Mouse (Mus musculus): ENCODE measurements at regions not wholly inside any gene's neighbourhood (a gene's known extent, or its start where the extent isn't known, plus 50 kb on each side); places are given as distances from the start of the nearest gene placed in this dataset.
"Not testable (repeated sequence)": the region's sequence is repeated elsewhere in the genome, so short reads cannot be mapped to it uniquely, and the experiment has no call there.

- peak; percentile 14 for DNase-seq
These were observed 65.3 kb upstream of the Adam6b start for GRCm38 (mm10) chr12:113423736-113424597.

DNA sequence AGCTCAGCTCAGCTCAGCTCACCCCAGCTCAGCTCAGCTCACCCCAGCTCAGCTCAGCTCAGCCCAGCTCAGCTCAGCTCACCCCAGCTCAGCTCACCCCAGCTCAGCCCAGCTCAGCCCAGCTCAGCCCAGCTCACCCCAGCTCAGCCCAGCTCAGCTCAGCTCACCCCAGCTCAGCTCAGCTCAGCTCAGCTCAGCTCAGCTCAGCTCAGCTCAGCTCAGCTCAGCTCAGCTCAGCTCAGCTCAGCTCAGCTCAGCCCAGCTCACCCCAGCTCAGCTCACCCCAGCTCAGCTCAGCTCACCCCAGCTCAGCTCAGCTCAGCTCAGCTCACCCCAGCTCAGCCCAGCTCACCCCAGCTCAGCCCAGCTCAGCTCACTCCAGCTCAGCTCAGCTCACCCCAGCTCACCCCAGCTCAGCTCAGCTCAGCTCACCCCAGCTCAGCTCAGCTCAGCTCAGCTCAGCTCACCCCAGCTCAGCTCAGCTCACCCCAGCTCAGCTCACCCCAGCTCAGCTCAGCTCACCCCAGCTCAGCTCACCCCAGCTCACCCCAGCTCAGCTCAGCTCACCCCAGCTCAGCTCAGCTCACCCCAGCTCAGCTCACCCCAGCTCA, 64.6 kb upstream of the Adam6b start:
- not testable (repeated sequence) for DNase-seq

GRCm38 (mm10) chr12:113425209-113426070, 63.9 kb upstream of the Adam6b start:
- no peak for DNase-seq

DNA sequence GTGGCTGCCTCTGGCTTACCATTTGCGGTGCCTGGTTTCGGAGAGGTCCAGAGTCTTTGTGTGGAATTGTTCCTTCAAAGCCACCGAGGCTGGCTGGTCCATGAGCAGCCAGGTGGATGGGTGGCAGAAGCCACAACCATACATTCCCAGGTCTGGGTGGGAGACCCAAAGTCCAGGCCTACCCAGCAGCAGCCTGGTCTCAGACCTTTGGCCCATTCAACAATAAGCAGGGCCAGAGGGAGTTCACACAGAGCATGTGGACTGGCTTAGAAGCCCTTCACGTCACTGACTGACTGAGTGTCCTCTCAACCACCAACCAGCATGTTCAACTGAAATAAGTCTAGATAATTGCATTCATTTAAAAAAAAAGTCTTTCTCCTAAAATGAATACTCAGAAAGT, 62.7 kb upstream of the Adam6b start:
- no peak for DNase-seq

GRCm38 (mm10) chr12:113427339-113427738, 62.0 kb upstream of the Adam6b start:
- DNase-seq: no peak

GRCm38 (mm10) chr12:113428461-113428860, 60.9 kb upstream of the Adam6b start:
- no peak for DNase-seq

DNA sequence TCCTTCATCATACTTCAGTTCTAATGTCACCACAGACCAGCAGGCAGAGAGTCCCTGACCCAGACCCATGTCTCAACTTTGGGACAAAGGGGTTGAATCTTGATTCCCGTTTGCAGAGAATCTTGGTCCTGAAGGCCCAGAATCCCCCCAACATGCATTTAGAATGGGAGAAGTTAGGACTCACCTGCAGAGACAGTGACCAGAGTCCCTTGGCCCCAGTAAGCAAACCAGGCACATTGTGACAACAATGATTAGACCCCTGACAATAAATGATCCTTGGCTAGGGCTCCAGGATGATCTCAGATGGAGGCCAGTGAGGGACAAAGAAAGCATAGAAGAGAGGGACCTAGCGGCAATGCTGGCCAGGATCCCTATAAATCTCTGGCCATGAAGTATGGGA, 60.4 kb upstream of the Adam6b start:
- DNase-seq: no peak

- no peak for DNase-seq
These were observed 59.0 kb upstream of the Adam6b start for GRCm38 (mm10) chr12:113430340-113430739.

Small RNA genes lying in the stretch of these regions (microRNA-seq; reads per million reads assigned to microRNA genes)
- gene Gm22175: 0 reads per million in 2 experiments
- 0 reads per million in 2 experiments for gene Gm24022
- 0 reads per million in 2 experiments for gene Gm25747

Measured in gastrocnemius, postnatal 10 days (tissue).